Mouse (Mus musculus) liver, embryonic 13.5 days (tissue): Measurements from ENCODE around the gene Capn10. TPM values are rescaled to one million over a fixed set of nuclear protein-coding genes. Genes with fewer than 3 reads are reported as not detected.
A peak's percentile ranks its signal among the peaks of the same experiment; 100 is the strongest.

Source experiments
- ATAC-seq: fragments of 200-750 bp; cut with Nextera tagmentation; 2 replicates; pipeline ENCODE4 v1.8.0; 2017; ENCODE audit warnings: low read depth, mild to moderate bottlenecking, moderate number of reproducible peaks, moderate library complexity
- DNase-seq: peaks from one replicate; pipeline ENCODE4 v3.0.0; 2022
- H3K27ac ChIP-seq: fragments of 300-500 bp; sonication (generic); 2 replicates; pipeline ENCODE4 v1.5.1; 2015; ENCODE audit warnings: moderate library complexity, mild to moderate bottlenecking, inconsistent platforms
- H3K27me3 ChIP-seq: fragments of 300-500 bp; sonication (generic); 2 replicates; pipeline ENCODE4 v1.6.1; 2015; ENCODE audit warnings: mild to moderate bottlenecking, inconsistent platforms
- H3K36me3 ChIP-seq: fragments of 300-500 bp; sonication (generic); 2 replicates; pipeline ENCODE4 v1.6.1; 2015; ENCODE audit warnings: mild to moderate bottlenecking, inconsistent platforms
- H3K4me1 ChIP-seq: fragments of 300-500 bp; sonication (generic); replicated peaks from 2 replicates; pipeline ENCODE4 v1.6.1; 2015; ENCODE audit warnings: inconsistent platforms
- H3K4me2 ChIP-seq: fragments of 300-500 bp; sonication (generic); 2 replicates; pipeline ENCODE4 v1.6.1; 2015; ENCODE audit warnings: inconsistent platforms, mild to moderate bottlenecking, moderate library complexity
- H3K4me3 ChIP-seq: fragments of 300-500 bp; sonication (generic); replicated peaks from 2 replicates; pipeline ENCODE4 v1.5.1; 2015; ENCODE audit warnings: mild to moderate bottlenecking, inconsistent platforms
- H3K9ac ChIP-seq: fragments of 300-500 bp; sonication (generic); 2 replicates; pipeline ENCODE4 v1.6.1; 2015; ENCODE audit warnings: mild to moderate bottlenecking, inconsistent platforms
- H3K9me3 ChIP-seq: fragments of 300-500 bp; sonication (generic); replicated peaks from 2 replicates; pipeline ENCODE4 v1.6.1; 2016; ENCODE audit warnings: inconsistent platforms
- WGBS: fragments of 180-500 bp; shearing (Covaris S2); methylation state at CpG from one replicate; pipeline ENCODE4 v1.1.7; 2015; ENCODE audit not compliant: insufficient replicate concordance; 5-methylcytosine and 5-hydroxymethylcytosine counted together
- polyA plus RNA-seq: library from polyadenylated mRNA; unstranded; fragments of >200 nt; fragmentation: Nextera tagmentation; extraction: Ambion mirVana; gene quantifications from 2 replicates; pipeline ENCODE4 v1.2.1, GENCODE M21; 2015

The Capn10 gene
- polyA plus RNA-seq, 1 experiment from 2014 or later = 10.1 TPM

- Histone ChIP-seq H3K27ac (no peak overlapping the region), H3K36me3 (peaks cover 7% of the 10 kb centered on the region), H3K27me3 (no peaks in the 10 kb centered on the region), H3K9ac (no peak overlapping the region), H3K9me3 (no peaks in the 10 kb centered on the region), H3K4me1 (peaks cover 61% of the 10 kb centered on the region), H3K4me3 (no peak overlapping the region), H3K4me2 (0 out of 2 replicates have a peak overlapping the region, but pooled peaks have one; percentile 92)
- DNase-seq (no peak), ATAC-seq (no peak)
- WGBS = 75% methylated on average over 3 of the region's 3 CpGs
Observed at GRCm38 (mm10) chr1:92908664-92909063, 25.5 kb upstream of the Capn10 start.

- H3K4me3 ChIP-seq = no peak overlapping the region
- H3K4me1 ChIP-seq = peaks cover 61% of the 10 kb centered on the region
- ATAC-seq (no peak), DNase-seq (peak; percentile 23)
- no peak overlapping the region for H3K9ac ChIP-seq
- H3K36me3 ChIP-seq = peaks cover 10% of the 10 kb centered on the region
- no peak overlapping the region for H3K27ac ChIP-seq
- H3K27me3 ChIP-seq = no peaks in the 10 kb centered on the region
- no peaks in the 10 kb centered on the region for H3K9me3 ChIP-seq
- no peak overlapping the region for H3K4me2 ChIP-seq
- WGBS = 62% methylated on average over 4 of the region's 4 CpGs
Observed at GRCm38 (mm10) chr1:92909068-92909467, 25.1 kb upstream of the Capn10 start.

- Histone ChIP-seq H3K27ac (peak within 1 kb of the TSS; percentile 73), H3K9ac (peak within 1 kb of the TSS; percentile 84), H3K4me3 (peak within 1 kb of the TSS; percentile 80), H3K4me1 (peaks cover 61% of the 10 kb centered on the region), H3K4me2 (peak within 1 kb of the TSS; percentile 95), H3K9me3 (no peaks in the 10 kb centered on the region), H3K36me3 (peaks cover 21% of the 10 kb centered on the region), H3K27me3 (no peaks in the 10 kb centered on the region)
- peak; percentile 59 for DNase-seq
- ATAC-seq = peak; percentile 66
- 1% methylated on average over 45 of the region's 57 CpGs for WGBS
Observed at GRCm38 (mm10) chr1:92910239-92910885, 23.8 kb upstream of the Capn10 start, which contains the start of gene Rnpepl1. TSS of gene Rnpepl1 (plus strand) at chr1:92910783.

- Histone ChIP-seq H3K4me3 (peak overlapping the region; percentile 80), H3K4me1 (peaks cover 61% of the 10 kb centered on the region)
- 2% methylated on average over 68 of the region's 85 CpGs for WGBS
Observed at GRCm38 (mm10) chr1:92910925-92911720, 23.1 kb upstream of the Capn10 start.

GRCm38 (mm10) chr1:92911721-92912138 lies 22.4 kb upstream of the Capn10 start:
- H3K27me3 ChIP-seq = no peaks in the 10 kb centered on the region
- ATAC-seq = no peak
- H3K9ac ChIP-seq = peak overlapping the region; percentile 84
- no peaks in the 10 kb centered on the region for H3K9me3 ChIP-seq
- peak overlapping the region; percentile 73 for H3K27ac ChIP-seq
- 43% methylated on average over 8 of the region's 8 CpGs for WGBS
- peaks cover 55% of the 10 kb centered on the region for H3K4me1 ChIP-seq
- H3K4me2 ChIP-seq = peak overlapping the region; percentile 95
- peak overlapping the region; percentile 80 for H3K4me3 ChIP-seq
- no peak for DNase-seq
- H3K36me3 ChIP-seq = peaks cover 31% of the 10 kb centered on the region

More at GRCm38 (mm10) chr1:92910925-92911720, 23.1 kb upstream of the Capn10 start:
- Histone ChIP-seq H3K27me3 (no peaks in the 10 kb centered on the region), H3K9ac (peak overlapping the region; percentile 84), H3K27ac (peak overlapping the region; percentile 73), H3K4me2 (peak overlapping the region; percentile 95), H3K36me3 (peaks cover 25% of the 10 kb centered on the region), H3K9me3 (no peaks in the 10 kb centered on the region)
- peak; percentile 19 for ATAC-seq
- DNase-seq = peak; percentile 26

GRCm38 (mm10) chr1:92912286-92912685 lies 21.9 kb upstream of the Capn10 start:
- H3K4me3 ChIP-seq = peak overlapping the region; percentile 80
- H3K9ac ChIP-seq = peak overlapping the region; percentile 84; the same call in 1 of the 2 replicates
- 50% methylated on average over 1 of the region's 1 CpGs for WGBS
- no peak overlapping the region for H3K27ac ChIP-seq
- peaks cover 54% of the 10 kb centered on the region for H3K4me1 ChIP-seq
- H3K27me3 ChIP-seq = no peaks in the 10 kb centered on the region
- no peaks in the 10 kb centered on the region for H3K9me3 ChIP-seq
- H3K4me2 ChIP-seq = peak overlapping the region; percentile 95
- peaks cover 37% of the 10 kb centered on the region for H3K36me3 ChIP-seq
- no peak for DNase-seq
- ATAC-seq = no peak

GRCm38 (mm10) chr1:92914239-92914638 lies 19.9 kb upstream of the Capn10 start:
- H3K4me1 ChIP-seq = peaks cover 35% of the 10 kb centered on the region
- no peaks in the 10 kb centered on the region for H3K27me3 ChIP-seq
- WGBS = 68% methylated on average over 4 of the region's 4 CpGs
- H3K9me3 ChIP-seq = no peaks in the 10 kb centered on the region
- H3K9ac ChIP-seq = no peak overlapping the region
- ATAC-seq (no peak), DNase-seq (no peak)
- H3K4me3 ChIP-seq = no peak overlapping the region
- H3K36me3 ChIP-seq = peaks cover 56% of the 10 kb centered on the region
- H3K4me2 ChIP-seq = no peak overlapping the region
- no peak overlapping the region for H3K27ac ChIP-seq

- no peak for DNase-seq
- Histone ChIP-seq H3K4me1 (peaks cover 29% of the 10 kb centered on the region), H3K4me2 (no peak overlapping the region), H3K27me3 (no peaks in the 10 kb centered on the region), H3K27ac (no peak overlapping the region), H3K9ac (no peak overlapping the region), H3K4me3 (no peak overlapping the region), H3K36me3 (peaks cover 64% of the 10 kb centered on the region), H3K9me3 (no peaks in the 10 kb centered on the region)
- no peak for ATAC-seq
- 91% methylated on average over 11 of the region's 11 CpGs for WGBS
Observed at GRCm38 (mm10) chr1:92914993-92915392, 19.2 kb upstream of the Capn10 start.

GRCm38 (mm10) chr1:92916725-92917124 lies 17.5 kb upstream of the Capn10 start:
- Histone ChIP-seq H3K9ac (no peak overlapping the region), H3K36me3 (peaks cover 69% of the 10 kb centered on the region), H3K27me3 (no peaks in the 10 kb centered on the region), H3K9me3 (no peaks in the 10 kb centered on the region), H3K27ac (no peak overlapping the region), H3K4me2 (no peak overlapping the region), H3K4me3 (no peak overlapping the region), H3K4me1 (peaks cover 21% of the 10 kb centered on the region)
- DNase-seq = no peak
- ATAC-seq = no peak
- WGBS = 87% methylated on average over 9 of the region's 9 CpGs

GRCm38 (mm10) chr1:92919151-92919550 lies 15.0 kb upstream of the Capn10 start:
- ATAC-seq (no peak), DNase-seq (no peak)
- H3K9ac ChIP-seq = no peak overlapping the region
- H3K4me2 ChIP-seq = no peak overlapping the region
- peaks cover 63% of the 10 kb centered on the region for H3K36me3 ChIP-seq
- H3K4me1 ChIP-seq = peaks cover 7% of the 10 kb centered on the region
- H3K4me3 ChIP-seq = no peak overlapping the region
- H3K9me3 ChIP-seq = no peaks in the 10 kb centered on the region
- no peaks in the 10 kb centered on the region for H3K27me3 ChIP-seq
- no peak overlapping the region for H3K27ac ChIP-seq
- 87% methylated on average over 11 of the region's 11 CpGs for WGBS

GRCm38 (mm10) chr1:92919775-92920174 lies 14.4 kb upstream of the Capn10 start:
- Histone ChIP-seq H3K27ac (no peak overlapping the region), H3K4me3 (no peak overlapping the region), H3K9ac (no peak overlapping the region), H3K27me3 (no peaks in the 10 kb centered on the region), H3K9me3 (no peaks in the 10 kb centered on the region), H3K36me3 (peaks cover 57% of the 10 kb centered on the region), H3K4me2 (no peak overlapping the region), H3K4me1 (peaks cover 7% of the 10 kb centered on the region)
- 74% methylated on average over 12 of the region's 12 CpGs for WGBS
- DNase-seq = no peak
- peak; percentile 19; the same call in 1 of the 2 replicates for ATAC-seq
